Mouse (Mus musculus) gastrocnemius, postnatal 4 days (tissue): ENCODE results near the gene Tmem170b. TPM values are rescaled to one million over a fixed set of nuclear protein-coding genes. Genes with fewer than 3 reads are reported as not detected.

Source experiments
- DNase-seq, 2 experiments: peaks; one replicate each; pipeline ENCODE4 v3.0.0; 2021 to 2022; ENCODE audit warnings: low spot score in 2 of 2, mixed read lengths in 2 of 2
- long read RNA-seq, 2 experiments: library from polyadenylated mRNA; stranded (forward); transcript quantifications; one replicate each; pipeline ENCODE4 v2.0.0; 2021
- total RNA-seq, 2 experiments: library from RNA; stranded (reverse); gene quantifications; 2 replicates each; pipeline ENCODE4 v1.2.3; 2021

Tmem170b gene
- total RNA-seq: 10 to 100 TPM; 31.9 to 36.0 TPM
- long read RNA-seq, experiment 1, full-length matches to known transcripts: 4 of 8 reads
- long read RNA-seq, experiment 1, partial matches to known transcripts: 0 of 8 reads
- long read RNA-seq, experiment 1, other reads (novel, unspliced or antisense): 4 of 8 reads
- long read RNA-seq, experiment 2, full-length matches to known transcripts: 9 of 16 reads
- long read RNA-seq, experiment 2, partial matches to known transcripts: 0 of 16 reads
- long read RNA-seq, experiment 2, other reads (novel, unspliced or antisense): 7 of 16 reads

DNA sequence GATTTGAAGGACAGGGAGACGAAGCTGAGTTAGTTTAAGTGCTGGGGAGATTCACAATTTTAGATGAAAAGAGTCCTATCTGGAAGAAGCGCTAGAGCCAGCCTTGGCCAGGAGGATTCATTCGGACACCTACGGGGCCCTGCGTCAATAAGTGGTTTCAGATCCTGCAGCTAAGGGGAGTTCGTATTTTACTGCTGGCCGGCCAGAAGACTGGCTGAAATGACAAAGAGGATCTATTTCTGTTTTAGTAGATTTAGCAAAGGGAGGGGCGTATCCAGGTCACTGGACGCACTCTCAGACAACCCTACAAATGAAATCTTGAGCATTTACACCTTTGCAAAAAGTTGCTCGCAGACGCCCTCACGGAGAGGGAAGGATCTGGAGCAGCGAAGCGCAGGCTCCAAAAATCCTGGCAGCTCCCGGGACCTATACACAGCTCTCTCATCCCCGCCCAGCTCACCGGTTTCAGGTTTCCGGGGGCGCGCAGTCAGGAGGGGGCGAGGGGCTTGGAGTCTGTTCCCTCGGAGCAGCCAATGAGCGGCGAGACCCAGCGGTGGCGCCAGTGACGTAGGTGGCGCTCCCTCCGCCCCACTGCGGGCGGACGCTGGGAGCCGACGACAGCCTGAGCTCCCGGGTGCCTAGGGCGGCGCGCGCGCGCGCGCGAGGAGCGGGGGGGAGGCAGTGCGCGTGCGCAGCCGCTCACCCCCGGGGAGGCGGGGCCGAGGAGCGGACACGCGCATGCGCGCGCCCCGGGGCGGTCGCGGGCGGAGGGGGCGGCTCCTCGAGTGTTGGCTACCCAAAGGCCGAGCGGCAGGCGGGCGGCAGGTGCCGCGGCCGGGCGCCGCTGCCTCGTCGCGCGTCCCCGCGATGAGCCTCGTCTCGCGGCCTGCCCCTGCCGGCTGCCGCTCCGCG lies at the start of gene Tmem170b:
Gene Tmem170b (plus strand): TSS at position 809 of the 912 bp plus-strand sequence.
- DNase-seq: peak; percentile 92 to 94

GRCm38 (mm10) chr13:41561024-41561423 lies 44.7 kb upstream of the Tmem170b start:
- no peak for DNase-seq

DNA sequence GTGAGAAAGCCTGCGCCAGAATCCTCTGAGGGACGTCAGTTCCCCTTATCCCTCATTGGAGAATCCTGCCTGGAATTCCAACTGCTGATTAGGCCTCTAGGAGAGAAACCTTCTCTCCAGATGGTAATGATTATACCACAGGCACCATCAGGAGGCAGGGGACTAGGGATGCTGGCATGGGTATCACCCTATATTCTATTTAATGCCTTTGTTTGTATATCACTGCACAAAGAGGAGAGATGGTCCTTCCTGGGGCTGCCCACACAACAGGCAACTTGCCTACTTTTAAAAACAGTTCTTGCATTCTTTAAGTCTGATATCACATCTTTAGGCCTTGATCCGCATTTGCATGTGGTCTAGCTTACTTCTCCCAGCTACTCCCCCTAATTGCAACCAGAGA lies 37.3 kb upstream of the Tmem170b start:
- DNase-seq: no peak

GRCm38 (mm10) chr13:41568926-41569325 lies 36.8 kb upstream of the Tmem170b start:
- DNase-seq: no peak

GRCm38 (mm10) chr13:41569776-41570175 lies 35.9 kb upstream of the Tmem170b start:
- no peak for DNase-seq

- peak; percentile 52 to 72 for DNase-seq
Observed at GRCm38 (mm10) chr13:41571368-41572350, 34.0 kb upstream of the Tmem170b start.

DNA sequence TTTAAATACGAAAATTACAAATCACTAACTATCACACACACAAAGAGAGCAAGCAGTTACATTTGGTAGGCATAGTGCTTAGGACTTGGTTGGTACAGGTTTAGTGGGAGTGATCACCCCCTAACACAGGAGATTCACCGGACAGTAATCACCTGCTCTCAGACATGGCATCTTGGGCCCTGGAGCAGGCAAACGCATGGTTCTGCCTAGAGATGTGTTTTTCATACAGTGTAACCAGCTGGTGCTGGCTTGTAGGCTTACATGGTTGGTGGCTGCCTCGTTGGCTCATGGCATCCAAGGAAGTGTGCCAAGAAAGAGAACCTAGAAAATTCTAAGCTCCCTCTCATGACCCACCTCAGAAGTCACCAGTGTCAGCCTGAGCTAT lies 33.4 kb upstream of the Tmem170b start:
- DNase-seq: no peak

GRCm38 (mm10) chr13:41573126-41573846 lies 32.4 kb upstream of the Tmem170b start:
- no peak for DNase-seq

DNA sequence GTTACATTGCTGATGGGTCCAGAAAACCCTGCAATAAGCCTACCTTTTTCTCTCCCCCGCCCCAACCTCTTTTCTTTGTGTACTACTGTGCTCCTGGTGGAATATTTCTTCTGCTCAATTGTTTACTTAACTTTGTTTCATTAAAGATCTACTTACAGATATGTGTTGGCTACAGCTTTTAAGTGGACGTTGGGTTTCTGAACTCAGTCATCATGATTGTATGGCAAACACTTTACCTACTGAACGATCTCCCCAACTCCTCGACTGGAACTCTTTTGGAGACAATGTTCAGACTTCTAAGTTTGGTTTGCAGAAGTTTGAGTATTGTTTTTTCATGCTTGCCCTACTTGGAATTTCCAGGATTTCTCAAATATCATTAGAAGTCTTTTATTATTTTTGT lies 24.6 kb upstream of the Tmem170b start:
- DNase-seq: no peak

- no peak for DNase-seq
Observed at GRCm38 (mm10) chr13:41583666-41584357, 21.9 kb upstream of the Tmem170b start.

DNA sequence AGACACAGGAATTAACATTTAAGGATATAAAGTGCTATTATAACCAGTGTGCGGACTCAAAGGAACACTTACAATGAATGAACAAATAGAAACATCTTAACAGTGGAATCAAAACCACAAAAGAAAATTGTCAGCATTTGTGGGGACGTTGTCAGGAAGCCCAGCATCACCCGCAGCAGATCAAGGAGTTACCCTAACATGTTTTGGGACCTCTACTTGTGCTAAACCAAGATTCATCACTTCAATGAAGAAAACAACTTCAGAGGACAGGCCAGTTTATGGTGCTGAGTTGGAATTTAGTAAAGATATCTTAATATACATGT lies 21.4 kb upstream of the Tmem170b start:
- DNase-seq: no peak

DNA sequence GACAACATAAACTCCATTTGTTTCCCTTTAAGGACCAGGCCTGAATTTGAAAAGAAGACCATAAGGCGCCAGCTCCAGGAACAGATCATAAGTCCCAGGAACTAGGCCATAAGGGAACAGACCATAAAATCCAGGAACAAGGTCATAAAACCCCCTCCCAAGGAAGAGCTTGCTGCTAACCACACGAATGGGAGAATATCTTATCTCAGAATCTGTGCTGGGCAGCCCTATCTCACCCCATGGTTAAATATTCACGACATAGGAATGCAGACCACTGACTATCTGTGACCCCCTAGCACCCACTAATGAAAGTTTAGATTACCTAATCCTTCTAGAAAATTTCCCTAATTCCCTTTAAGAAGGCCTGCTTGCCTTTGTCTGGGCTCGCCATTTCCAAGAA lies 20.8 kb upstream of the Tmem170b start:
- DNase-seq: no peak

- DNase-seq: no peak
Observed at GRCm38 (mm10) chr13:41596678-41597077, 9.0 kb upstream of the Tmem170b start.

DNA sequence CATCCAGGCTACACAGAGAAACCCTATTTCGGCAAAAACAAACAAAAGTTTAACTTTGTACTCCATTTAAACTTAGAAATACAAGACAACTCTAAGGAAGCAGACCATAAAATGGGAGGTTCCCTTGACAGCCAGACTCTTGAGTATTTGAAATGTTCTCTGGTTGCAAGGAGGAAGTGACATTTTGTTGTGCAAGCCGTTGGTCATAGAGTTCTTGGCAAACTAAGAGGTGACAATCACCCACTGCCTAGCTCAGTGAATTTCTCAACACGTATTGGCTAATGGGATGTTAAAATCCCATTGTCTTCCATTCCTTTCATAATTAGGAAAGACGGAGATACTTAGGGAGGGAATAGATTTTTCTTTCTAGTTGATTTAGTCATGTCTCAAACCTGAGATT lies 5.7 kb upstream of the Tmem170b start:
- DNase-seq: no peak

DNA sequence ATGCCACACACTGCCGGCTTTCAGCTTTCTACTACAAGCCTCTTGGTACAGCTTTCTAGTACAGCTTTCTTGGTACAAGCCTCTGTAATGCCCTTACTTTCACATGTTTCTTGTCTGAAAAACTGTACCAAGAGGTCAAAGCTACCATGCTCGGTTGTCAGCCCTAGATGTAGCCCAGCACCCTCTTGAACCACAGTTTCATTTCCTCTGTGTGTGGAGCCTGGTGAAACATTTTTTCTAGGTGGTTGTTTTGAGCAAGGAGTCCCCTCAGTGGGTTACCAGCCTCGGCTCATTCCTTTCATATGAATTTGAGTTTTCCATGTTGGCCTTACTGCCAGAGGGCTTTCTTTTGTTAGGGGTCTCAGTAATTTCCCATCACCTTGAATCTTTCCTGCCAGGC lies 4.7 kb upstream of the Tmem170b start:
- DNase-seq: no peak

DNA sequence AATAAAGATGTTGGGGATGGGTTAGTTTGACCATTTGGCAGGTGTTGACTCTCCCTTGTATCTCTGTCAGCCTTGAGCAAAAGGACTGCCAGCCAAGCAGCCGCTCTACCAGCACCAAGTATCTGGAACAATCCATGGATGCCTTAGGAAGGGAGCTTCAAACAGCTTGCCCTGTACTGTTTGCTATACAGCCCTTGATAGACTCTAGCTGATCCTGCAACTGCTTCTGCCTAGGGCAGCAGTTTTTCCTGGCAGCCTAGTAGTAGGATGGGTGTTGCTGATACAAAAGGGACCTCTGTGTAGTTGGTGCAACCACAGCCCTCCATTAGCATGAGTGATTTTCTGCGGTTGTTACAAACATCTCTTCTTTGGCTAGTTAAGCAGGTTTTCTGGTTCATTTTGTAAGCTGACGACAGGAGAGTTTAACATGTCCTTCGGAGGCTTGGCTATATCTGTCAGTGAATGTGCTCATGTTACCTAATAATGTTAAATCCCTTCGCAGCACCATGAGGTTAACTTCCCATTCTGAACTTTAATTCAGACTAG lies 1.7 kb upstream of the Tmem170b start:
- no peak for DNase-seq

- peak in 1 of 2 experiments; percentile 60 for DNase-seq
Observed at GRCm38 (mm10) chr13:41606081-41607000, 634 bp downstream of the Tmem170b start.

- no peak for DNase-seq
Observed at GRCm38 (mm10) chr13:41607589-41607988, 1.9 kb downstream of the Tmem170b start.

GRCm38 (mm10) chr13:41608559-41608958 lies 2.9 kb downstream of the Tmem170b start:
- no peak for DNase-seq
